Mouse (Mus musculus): ENCODE data around the gene Fchsd2.

The Fchsd2 gene

GRCm38 (mm10) chr7:101291211-101291610 lies 198.5 kb downstream of the Fchsd2 start:
- DNase-seq = no peak

DNA sequence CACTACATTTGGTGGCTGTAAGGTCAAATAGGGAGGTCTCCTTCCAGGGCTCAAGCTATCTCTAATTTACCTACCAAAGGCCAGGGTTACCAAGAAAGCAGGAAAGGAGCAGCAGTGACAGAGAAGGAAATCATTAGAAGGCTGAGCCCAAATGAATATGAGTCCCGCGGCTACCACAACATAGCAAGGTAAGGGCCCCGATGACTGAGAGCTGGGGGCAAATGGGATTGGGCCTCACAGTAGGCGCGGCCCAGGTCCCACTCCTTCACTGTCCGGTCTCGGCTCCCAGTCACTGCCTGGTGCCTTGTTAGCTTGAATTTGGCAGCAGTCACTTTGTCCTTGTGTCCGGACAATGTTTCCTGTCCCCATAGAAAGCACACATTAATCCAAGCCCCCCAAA lies 199.0 kb downstream of the Fchsd2 start:
- DNase-seq = no peak

DNA sequence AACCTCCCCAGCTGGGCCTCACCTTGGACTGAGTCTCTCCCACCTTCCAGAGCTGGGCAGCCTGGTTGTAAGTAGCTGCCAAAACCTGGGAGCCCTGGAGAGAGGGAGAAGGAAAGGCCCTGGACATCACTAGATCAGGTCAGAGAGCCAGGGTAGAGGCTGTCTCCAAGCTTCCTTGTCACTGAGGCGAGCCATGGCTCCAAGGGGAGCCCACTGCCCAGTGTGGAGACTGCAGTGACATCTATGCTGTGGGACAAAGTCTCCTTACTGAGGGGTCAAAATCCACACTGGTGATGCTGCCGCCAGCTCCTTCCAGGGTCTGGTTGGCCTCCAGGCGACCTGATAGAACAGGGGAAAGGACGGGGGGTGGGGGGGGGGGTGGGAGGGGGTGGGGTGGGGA lies 199.4 kb downstream of the Fchsd2 start:
- DNase-seq = no peak

DNA sequence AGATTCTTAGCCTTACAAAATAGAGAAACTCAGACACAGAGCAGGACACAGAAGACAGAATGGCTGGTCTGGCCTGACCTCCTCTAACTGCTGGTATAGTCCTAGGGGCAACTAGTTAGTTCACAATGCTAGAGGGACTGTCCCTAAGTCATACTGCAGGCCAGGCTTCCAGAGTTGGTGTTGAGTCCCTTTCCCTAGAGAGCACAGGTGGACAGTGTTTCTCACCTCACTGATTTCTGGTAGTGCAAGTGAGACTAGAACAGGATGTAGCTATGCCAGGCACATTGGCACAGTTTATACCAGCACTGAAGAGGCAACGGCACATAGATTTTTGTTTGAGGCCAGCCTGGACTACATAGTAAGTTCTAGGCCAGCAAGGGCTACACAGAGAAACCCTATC lies 200.0 kb downstream of the Fchsd2 start:
- DNase-seq = no peak

- no peak for DNase-seq
Measured at GRCm38 (mm10) chr7:101293138-101293537, 200.5 kb downstream of the Fchsd2 start.

GRCm38 (mm10) chr7:101293611-101294010 lies 200.9 kb downstream of the Fchsd2 start:
- DNase-seq = no peak

DNA sequence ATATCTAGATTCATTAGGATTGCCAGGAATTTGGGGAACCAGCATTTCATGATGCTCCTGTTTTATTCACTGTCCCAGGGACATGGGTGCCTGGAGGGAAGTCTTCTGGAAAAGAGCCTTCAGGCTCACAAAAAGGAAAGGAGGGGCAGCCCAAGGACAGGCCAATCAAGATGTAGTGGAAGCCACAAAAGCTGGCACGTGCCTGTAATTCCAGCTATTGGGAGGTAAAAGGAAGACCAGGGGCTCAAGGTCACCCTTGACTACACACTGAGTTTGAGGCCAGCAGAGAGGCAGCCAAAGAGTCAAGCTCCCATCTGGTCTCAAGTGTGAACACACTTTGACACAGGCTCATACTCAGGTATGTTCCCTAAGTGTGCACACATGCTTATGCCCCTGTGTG lies 202.8 kb downstream of the Fchsd2 start:
- DNase-seq = no peak

- DNase-seq = peak; percentile 91 to 93
Measured at GRCm38 (mm10) chr7:101296252-101297022, 203.8 kb downstream of the Fchsd2 start.

DNA sequence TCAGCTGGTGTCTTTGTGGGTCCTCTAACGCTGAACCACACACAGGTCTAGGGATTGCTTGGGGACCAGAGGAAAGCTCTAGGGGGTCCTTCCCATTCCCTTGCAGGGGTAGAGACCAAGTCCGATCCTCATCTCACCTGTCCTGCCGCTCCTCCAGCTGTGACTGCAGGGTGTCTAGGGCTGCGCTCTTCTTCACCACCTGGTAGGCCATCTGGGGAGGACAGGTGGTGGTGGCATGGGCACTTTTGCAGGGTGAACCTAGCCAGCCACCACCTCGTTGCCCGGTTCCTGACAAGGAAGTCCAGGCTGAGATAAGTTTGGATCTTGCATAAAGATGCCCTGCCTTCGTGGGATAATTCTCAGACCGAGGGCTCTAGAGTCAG lies 204.4 kb downstream of the Fchsd2 start:
- peak; percentile 60 to 67 for DNase-seq

DNA sequence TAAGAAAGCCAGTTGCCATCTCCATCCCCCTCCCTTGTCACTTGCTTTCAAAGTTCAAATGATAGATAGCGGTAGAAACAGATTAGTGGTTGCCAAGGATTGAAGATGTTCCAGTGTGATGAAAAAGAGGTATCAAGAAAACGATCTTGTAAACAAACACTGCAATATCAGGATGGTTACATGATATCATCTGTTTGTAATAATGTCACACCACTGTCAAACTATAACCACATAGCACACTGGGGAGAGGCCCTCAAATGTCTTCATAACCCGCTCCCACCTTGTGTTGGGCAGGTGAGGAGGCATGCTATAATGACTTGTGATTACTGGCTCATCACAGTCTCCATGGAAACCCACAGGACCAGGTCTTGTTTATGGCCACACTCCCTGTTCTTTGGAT lies 205.7 kb downstream of the Fchsd2 start:
- DNase-seq = no peak

DNA sequence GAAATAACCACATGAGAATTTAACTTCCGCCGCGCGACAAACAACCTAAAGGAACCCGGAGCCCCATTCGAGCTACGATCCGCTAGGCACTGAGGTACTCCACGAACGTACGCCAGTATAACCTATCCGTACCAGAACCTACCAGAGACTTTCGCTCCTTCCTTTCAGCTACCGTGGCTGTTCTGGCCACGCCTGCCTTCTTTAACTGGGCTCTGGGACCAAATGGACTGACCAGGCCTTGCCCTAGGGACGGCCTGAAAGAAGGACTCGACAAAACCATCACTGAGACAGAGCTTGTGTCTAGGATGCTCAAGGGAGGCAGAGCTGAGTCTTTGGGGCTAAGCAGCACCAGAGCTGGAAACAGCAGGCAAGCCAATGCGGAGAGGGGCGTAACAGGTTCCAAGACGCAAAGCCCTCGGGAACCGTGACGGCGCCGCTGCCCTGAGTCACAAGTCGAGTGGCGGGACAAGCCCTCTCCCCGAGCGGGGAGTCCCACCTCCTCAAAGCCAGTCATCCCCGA lies 208.8 kb downstream of the Fchsd2 start:
- DNase-seq = no peak

- peak; percentile 91 to 92 for DNase-seq
Measured at GRCm38 (mm10) chr7:101301881-101302456, 209.3 kb downstream of the Fchsd2 start, which contains the start of gene Atg16l2. Gene Atg16l2, minus strand, starts transcription at chr7:101302251.

- no peak for DNase-seq
Measured at GRCm38 (mm10) chr7:101302691-101303090, 210.0 kb downstream of the Fchsd2 start.

DNA sequence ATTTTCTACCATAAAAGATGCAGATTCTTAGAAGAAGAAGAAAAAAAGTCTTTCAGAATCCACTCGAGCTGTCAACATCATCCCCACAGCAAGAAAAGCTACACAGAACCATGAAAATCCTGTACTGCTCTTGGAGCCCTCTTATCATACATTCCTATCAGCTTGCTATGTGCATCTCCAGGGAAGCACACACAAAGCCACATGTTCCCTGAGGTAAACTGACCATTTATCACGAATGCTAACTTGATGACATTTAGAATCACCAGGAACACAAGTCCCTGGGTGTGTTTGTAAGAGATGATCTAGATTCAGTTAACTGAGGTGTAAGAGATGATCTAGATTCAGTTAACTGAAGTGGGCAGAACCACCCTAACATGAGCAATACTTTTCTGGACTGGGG lies 214.2 kb downstream of the Fchsd2 start:
- no peak for DNase-seq

GRCm38 (mm10) chr7:101309985-101310326 lies 217.3 kb downstream of the Fchsd2 start:
- DNase-seq = no peak

GRCm38 (mm10) chr7:101310327-101311028 lies 217.8 kb downstream of the Fchsd2 start:
- DNase-seq = peak; percentile 98 to 99

DNA sequence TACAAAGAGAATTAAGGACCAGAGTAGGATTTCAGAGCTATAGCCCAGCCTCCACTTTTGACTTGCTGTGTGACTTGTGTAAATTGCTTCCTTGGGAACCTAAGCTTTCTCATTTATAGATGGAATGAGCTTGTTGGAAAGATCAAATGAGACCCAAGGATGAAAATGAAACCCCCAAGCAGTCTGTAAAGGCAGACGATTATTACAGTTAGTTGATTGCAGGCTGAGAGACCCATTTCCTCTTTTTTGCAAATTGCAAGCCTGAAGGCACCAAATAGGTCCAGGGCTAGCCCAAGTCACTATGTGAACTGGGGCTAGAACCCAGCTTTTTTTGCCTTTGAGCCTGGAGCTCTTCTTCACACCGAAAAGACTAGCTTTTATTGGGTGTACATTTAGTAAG lies 218.4 kb downstream of the Fchsd2 start:
- no peak for DNase-seq

GRCm38 (mm10) chr7:101313033-101313432 lies 220.4 kb downstream of the Fchsd2 start:
- no peak for DNase-seq

- DNase-seq = no peak
Measured at GRCm38 (mm10) chr7:101314396-101314795, 221.7 kb downstream of the Fchsd2 start.

GRCm38 (mm10) chr7:101315699-101316098 lies 223.0 kb downstream of the Fchsd2 start:
- DNase-seq = no peak

- DNase-seq = no peak
Measured at GRCm38 (mm10) chr7:101316591-101317001, 223.9 kb downstream of the Fchsd2 start.

DNA sequence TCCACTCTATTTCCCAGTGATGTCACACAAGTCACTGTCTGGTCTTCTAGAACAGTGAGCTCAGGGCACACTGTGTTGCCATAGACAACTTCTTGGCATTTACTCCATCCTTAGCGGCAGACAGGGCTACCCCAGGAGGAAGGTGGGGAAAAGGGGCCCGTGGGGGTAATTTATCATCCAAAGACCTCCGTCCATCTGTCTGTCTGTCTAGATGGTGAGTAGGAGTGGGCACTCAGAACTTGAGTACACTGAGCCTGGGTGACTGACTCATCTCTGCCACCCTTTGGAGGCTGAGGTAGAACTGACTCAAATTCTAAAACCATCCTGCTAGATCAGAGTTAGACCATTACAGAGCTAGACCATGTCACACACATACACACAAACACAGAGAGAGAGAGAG lies 224.4 kb downstream of the Fchsd2 start, which contains the start of gene Stard10:
TSS of gene Stard10 (plus strand) at position 73 of the 400 bp plus-strand sequence.
- DNase-seq = no peak

DNA sequence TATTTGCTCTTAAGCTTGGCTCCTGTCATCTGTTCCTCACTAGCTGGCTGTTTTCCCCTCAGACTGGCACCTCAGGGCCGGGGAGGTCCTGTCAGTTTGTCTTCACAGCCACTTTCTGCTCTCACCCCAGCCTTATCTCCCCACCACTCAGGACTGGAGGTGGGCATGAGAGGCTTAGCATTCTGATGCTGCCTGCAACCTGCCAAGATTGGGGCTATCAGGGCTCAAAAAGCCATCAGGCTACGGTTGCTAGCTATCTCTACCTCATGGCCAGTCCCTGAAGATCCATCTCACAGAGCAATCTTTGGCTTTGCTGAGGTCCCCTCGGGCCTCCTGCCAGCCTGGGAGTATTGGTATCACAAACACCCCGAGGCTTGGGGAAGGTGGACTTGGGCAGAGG lies 226.2 kb downstream of the Fchsd2 start:
- DNase-seq = no peak

DNA sequence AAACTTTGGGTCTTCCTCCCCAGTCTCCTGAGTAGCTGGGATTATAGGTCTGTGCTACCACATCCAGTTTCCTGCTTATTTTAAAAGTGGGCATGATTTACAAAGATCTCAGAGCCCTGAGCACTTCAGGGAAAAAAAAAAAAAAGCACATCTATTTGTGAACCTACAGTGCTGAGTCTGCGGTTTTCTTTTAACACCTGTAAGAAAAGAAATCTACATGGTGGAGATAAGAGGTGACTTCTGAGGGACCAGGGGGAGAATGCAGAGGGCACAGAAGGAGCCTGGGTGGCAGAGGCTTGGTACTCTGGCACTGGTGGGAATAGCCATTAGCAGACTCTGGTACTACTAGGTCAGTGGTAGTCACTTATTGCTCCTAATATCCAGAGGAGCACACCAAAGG lies 227.1 kb downstream of the Fchsd2 start:
- no peak for DNase-seq

All from cerebellum, postnatal 10 days (tissue).